Mouse (Mus musculus): ENCODE measurements around the gene Gm3238. TPM values are rescaled to one million over a fixed set of nuclear protein-coding genes. Genes with fewer than 3 reads are reported as not detected.
"Not testable (repeated sequence)": the region's sequence is repeated elsewhere in the genome, so short reads cannot be mapped to it uniquely, and the experiment has no call there.

Gene Gm3238
- polyA plus RNA-seq, 1 experiment from 2014 or later, result not detected

DNA sequence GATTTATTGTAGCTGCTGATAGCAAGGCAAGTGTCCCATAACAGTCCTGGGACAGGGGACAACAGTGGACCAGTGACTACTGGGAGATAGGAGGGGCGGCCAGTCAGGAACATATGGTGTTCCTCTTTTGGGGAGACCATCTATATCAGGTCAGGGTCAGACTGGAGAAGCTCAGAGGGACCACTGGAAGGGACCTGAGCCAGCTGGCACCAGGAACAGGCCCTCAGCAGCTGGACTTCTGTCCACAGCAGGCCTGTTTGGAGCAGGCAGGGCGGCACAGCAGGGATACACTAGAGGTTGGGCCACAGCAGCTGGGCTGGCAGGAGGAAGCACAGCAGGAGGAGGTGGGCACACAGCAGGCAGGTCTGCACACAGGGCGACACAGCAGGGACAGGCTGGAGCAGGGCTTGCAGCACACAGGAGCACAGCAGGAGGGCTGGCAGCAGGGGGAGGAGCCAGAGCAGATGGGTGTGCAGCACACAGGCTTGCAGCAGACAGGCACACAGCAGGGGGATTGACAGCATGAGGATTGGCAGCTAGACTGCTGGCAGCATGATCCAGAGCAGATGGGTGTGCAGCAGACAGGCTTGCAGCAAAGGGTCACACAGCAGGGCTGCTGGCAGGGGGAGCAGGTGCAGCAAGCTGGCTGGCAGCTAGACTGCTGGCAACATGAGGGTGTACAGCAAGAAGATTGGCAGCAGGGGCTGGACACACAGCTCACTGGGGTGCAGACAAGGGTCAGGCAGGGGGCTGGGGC lies 27.2 kb upstream of the Gm3238 start:
- WGBS, result 46% methylated on average over 3 of the region's 3 CpGs
- H3K36me3 ChIP-seq (ENCODE audit: control insufficient read depth, insufficient read depth, low read length); ATAC-seq (replicated peaks; ENCODE audit: low FRiP score, low TSS enrichment, low read depth); H3K27ac ChIP-seq (ENCODE audit: low read depth); H3K27me3 ChIP-seq (replicated peaks; ENCODE audit: control insufficient read depth, insufficient read depth, low read length); DNase-seq (ENCODE audit: low spot score); H3K4me2 ChIP-seq (ENCODE audit: low read length); H3K9ac ChIP-seq (ENCODE audit: low read length); H3K4me3 ChIP-seq (ENCODE audit: low read depth, low read length); H3K9me3 ChIP-seq (ENCODE audit: control insufficient read depth, low read length); H3K4me1 ChIP-seq (replicated peaks; ENCODE audit: control insufficient read depth, insufficient read depth, low read length): not testable (repeated sequence)

DNA sequence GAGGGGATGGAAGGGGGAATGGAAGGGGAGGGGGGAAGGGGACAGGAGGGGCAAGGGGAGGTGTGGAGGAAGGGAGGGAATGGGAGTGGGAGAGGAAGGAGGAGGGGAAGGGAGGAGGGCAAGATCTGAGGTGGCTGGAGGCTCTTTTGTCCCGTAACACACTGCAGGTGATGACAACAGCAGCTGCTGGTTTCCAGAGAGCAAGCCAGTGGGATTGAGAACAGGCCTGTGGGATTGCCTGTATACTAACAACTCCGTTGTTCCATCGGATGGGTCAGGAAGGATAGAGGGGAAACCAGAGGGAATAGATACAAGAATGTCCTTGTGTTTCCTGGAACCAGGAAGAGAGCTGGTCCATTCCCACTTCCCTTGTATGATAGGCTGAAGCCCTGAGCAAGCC lies 26.6 kb upstream of the Gm3238 start:
- H3K27ac ChIP-seq (ENCODE audit: low read depth), result no peak overlapping the region
- H3K9me3 ChIP-seq (ENCODE audit: control insufficient read depth, low read length), result no peaks in the 10 kb centered on the region
- 24% methylated on average over 3 of the region's 3 CpGs for WGBS
- DNase-seq (ENCODE audit: low spot score) (no peak), ATAC-seq (replicated peaks; ENCODE audit: low FRiP score, low TSS enrichment, low read depth) (no peak)
- H3K4me1 ChIP-seq (replicated peaks; ENCODE audit: control insufficient read depth, insufficient read depth, low read length), result no peaks in the 10 kb centered on the region
- H3K27me3 ChIP-seq (replicated peaks; ENCODE audit: control insufficient read depth, insufficient read depth, low read length), result no peaks in the 10 kb centered on the region
- H3K4me2 ChIP-seq (ENCODE audit: low read length), result no peak overlapping the region
- H3K36me3 ChIP-seq (ENCODE audit: control insufficient read depth, insufficient read depth, low read length), result no peaks in the 10 kb centered on the region
- no peak overlapping the region for H3K4me3 ChIP-seq (ENCODE audit: low read depth, low read length)
- H3K9ac ChIP-seq (ENCODE audit: low read length), result no peak overlapping the region

DNA sequence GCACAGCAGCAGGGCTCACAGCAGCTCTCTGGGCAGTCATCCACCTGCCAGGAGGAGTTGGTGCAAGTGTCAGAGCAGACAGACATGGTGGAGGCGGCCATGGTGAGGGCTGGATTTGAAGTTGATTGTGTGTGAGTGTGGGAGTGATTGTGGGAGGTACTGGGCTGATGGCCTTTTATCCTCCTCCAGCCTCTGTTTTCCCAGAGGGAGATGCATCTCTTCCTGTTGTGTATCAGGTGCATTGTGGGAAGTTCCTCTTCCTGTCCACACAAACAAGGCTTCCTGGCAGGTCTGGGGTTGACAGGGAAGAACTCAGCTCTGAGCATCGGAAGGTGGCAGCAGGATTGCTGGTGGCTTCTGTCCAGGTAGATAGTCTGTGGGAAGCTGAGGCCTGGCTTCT lies 23.9 kb upstream of the Gm3238 start, which contains the start of gene Gm9639:
Gm9639 (minus strand) TSS at position 101 of the 400 bp plus-strand sequence.
- no peaks in the 10 kb centered on the region for H3K36me3 ChIP-seq (ENCODE audit: control insufficient read depth, insufficient read depth, low read length)
- 57% methylated on average over 2 of the region's 2 CpGs for WGBS
- H3K4me1 ChIP-seq (replicated peaks; ENCODE audit: control insufficient read depth, insufficient read depth, low read length), result no peaks in the 10 kb centered on the region

DNA sequence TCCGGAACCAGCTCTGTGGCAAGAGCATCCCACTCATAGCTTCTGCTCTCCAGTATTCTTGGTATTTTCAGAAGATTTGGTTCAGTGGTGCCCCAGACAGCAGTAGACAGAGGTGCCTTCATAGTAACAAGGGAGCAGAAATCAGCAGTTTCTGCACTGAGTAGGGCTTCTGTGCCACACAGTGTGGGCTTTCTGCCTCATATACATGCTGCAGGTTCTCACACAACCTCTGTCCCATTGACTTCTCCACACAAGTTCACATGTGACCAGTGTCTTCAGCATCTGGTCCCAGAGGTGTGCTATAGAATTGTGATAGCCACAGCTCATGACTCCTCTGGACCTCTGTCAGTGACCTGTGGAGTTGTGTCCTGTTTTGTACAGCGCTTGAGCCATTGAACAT lies 17.5 kb upstream of the Gm3238 start:
- no peaks in the 10 kb centered on the region for H3K4me1 ChIP-seq (replicated peaks; ENCODE audit: control insufficient read depth, insufficient read depth, low read length)
- no peaks in the 10 kb centered on the region for H3K27me3 ChIP-seq (replicated peaks; ENCODE audit: control insufficient read depth, insufficient read depth, low read length)
- no peak for ATAC-seq (replicated peaks; ENCODE audit: low FRiP score, low TSS enrichment, low read depth)
- no peak overlapping the region for H3K27ac ChIP-seq (ENCODE audit: low read depth)
- H3K36me3 ChIP-seq (ENCODE audit: control insufficient read depth, insufficient read depth, low read length), result no peaks in the 10 kb centered on the region
- H3K4me2 ChIP-seq (ENCODE audit: low read length), result no peak overlapping the region
- DNase-seq (ENCODE audit: low spot score), result no peak
- no peak overlapping the region for H3K4me3 ChIP-seq (ENCODE audit: low read depth, low read length)
- H3K9ac ChIP-seq (ENCODE audit: low read length), result no peak overlapping the region
- WGBS, result 81% methylated on average over 2 of the region's 2 CpGs
- no peaks in the 10 kb centered on the region for H3K9me3 ChIP-seq (ENCODE audit: control insufficient read depth, low read length)

More for the DNA sequence above, 23.9 kb upstream of the Gm3238 start, which contains the start of gene Gm9639:
- no peaks in the 10 kb centered on the region for H3K27me3 ChIP-seq (replicated peaks; ENCODE audit: control insufficient read depth, insufficient read depth, low read length)
- no peak within 1 kb of the TSS for H3K9ac ChIP-seq (ENCODE audit: low read length)
- no peak within 1 kb of the TSS for H3K4me3 ChIP-seq (ENCODE audit: low read depth, low read length)
- no peak within 1 kb of the TSS for H3K27ac ChIP-seq (ENCODE audit: low read depth)
- H3K9me3 ChIP-seq (ENCODE audit: control insufficient read depth, low read length), result no peaks in the 10 kb centered on the region
- no peak for ATAC-seq (replicated peaks; ENCODE audit: low FRiP score, low TSS enrichment, low read depth)
- DNase-seq (ENCODE audit: low spot score), result no peak
- H3K4me2 ChIP-seq (ENCODE audit: low read length), result no peak within 1 kb of the TSS

DNA sequence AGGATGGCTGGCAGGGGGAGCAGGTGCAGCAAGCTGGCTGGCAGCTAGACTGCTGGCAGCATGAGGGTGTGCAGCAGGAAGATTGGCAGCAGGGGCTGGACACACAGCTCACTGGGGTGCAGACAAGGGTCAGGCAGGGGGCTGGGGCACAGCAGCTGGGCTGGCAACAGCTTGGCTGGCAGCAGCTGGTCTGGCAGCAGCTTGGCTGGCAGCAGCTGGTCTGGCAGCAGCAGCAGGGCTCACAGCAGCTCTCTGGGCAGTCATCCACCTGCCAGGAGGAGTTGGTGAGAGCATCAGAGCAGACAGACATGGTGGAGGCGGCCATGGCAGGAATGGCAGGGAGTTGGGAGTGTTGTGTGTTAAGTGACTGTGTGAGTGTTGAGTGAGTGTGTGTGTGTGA lies 16.8 kb upstream of the Gm3238 start, which contains the start of gene Gm7137:
Gm7137 (minus strand) TSS at position 325 of the 400 bp plus-strand sequence.
- H3K27ac ChIP-seq (ENCODE audit: low read depth); H3K27me3 ChIP-seq (replicated peaks; ENCODE audit: control insufficient read depth, insufficient read depth, low read length); H3K4me3 ChIP-seq (ENCODE audit: low read depth, low read length); DNase-seq (ENCODE audit: low spot score); H3K9ac ChIP-seq (ENCODE audit: low read length); H3K4me1 ChIP-seq (replicated peaks; ENCODE audit: control insufficient read depth, insufficient read depth, low read length); ATAC-seq (replicated peaks; ENCODE audit: low FRiP score, low TSS enrichment, low read depth); H3K4me2 ChIP-seq (ENCODE audit: low read length); H3K9me3 ChIP-seq (ENCODE audit: control insufficient read depth, low read length); H3K36me3 ChIP-seq (ENCODE audit: control insufficient read depth, insufficient read depth, low read length): not testable (repeated sequence)
- WGBS, result no CpG with 5 or more reads among the region's 1 CpGs

DNA sequence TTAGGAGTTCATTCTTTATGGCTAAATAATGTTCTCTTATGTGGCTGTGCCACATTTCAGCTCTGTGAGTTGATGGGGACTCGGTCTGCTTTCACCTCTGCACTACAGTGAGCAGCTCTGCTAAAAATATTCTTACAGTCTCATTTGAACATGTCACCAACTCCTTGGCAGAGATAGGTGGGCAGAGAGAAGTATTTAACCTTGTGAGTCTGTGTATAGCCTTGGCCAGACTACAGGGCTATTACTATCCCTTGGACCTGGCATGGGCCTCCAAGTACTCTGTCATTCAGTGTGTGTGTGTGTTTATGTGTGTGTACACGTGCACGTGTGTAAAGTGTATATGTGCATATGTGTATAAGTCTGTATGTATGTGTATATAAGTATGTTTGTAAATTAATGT lies 12.3 kb upstream of the Gm3238 start:
- not testable (repeated sequence) for DNase-seq (ENCODE audit: low spot score); H3K9ac ChIP-seq (ENCODE audit: low read length); H3K4me1 ChIP-seq (replicated peaks; ENCODE audit: control insufficient read depth, insufficient read depth, low read length); H3K36me3 ChIP-seq (ENCODE audit: control insufficient read depth, insufficient read depth, low read length); H3K27ac ChIP-seq (ENCODE audit: low read depth); H3K4me3 ChIP-seq (ENCODE audit: low read depth, low read length); ATAC-seq (replicated peaks; ENCODE audit: low FRiP score, low TSS enrichment, low read depth); H3K9me3 ChIP-seq (ENCODE audit: control insufficient read depth, low read length); H3K4me2 ChIP-seq (ENCODE audit: low read length); H3K27me3 ChIP-seq (replicated peaks; ENCODE audit: control insufficient read depth, insufficient read depth, low read length)
- WGBS, result 95% methylated on average over 1 of the region's 3 CpGs

DNA sequence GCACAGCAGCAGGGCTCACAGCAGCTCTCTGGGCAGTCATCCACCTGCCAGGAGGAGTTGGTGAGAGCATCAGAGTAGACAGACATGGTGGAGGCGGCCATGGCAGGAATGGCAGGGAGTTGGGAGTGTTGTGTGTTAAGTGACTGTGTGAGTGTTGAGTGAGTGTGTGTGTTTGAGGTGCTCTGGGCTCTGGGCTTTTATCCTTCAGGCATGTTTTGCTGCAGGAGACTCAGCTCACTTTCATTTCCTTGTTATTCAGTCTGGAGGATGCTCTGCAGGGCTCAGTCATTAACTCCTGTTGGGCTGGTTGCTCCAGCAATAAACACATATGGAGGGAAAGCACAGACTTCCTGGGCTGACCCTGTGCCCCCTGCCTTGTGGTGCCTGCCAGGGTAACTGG lies 11.3 kb upstream of the Gm3238 start, which contains the start of gene Gm3250:
Gm3250 (minus strand) TSS at position 101 of the 400 bp plus-strand sequence.
- not testable (repeated sequence) for H3K27ac ChIP-seq (ENCODE audit: low read depth); H3K4me1 ChIP-seq (replicated peaks; ENCODE audit: control insufficient read depth, insufficient read depth, low read length); DNase-seq (ENCODE audit: low spot score); H3K4me2 ChIP-seq (ENCODE audit: low read length); H3K9me3 ChIP-seq (ENCODE audit: control insufficient read depth, low read length); H3K9ac ChIP-seq (ENCODE audit: low read length); H3K27me3 ChIP-seq (replicated peaks; ENCODE audit: control insufficient read depth, insufficient read depth, low read length); ATAC-seq (replicated peaks; ENCODE audit: low FRiP score, low TSS enrichment, low read depth); H3K4me3 ChIP-seq (ENCODE audit: low read depth, low read length); H3K36me3 ChIP-seq (ENCODE audit: control insufficient read depth, insufficient read depth, low read length)
- WGBS, result no CpG with 5 or more reads among the region's 1 CpGs

DNA sequence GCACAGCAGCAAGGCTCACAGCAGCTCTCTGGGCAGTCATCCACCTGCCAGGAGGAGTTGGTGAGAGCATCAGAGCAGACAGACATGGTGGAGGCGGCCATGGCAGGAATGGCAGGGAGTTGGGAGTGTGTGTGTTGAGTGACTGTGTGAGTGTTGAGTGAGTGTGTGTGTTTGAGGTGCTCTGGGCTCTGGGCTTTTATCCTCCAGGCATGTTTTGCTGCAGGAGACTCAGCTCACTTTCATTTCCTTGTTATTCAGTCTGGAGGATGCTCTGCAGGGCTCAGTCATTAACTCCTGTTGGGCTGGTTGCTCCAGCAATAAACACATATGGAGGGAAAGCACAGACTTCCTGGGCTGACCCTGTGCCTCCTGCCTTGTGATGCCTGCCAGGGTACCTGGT lies 5.7 kb upstream of the Gm3238 start, which contains the start of gene Gm7138:
Gm7138 (minus strand) TSS at position 101 of the 400 bp plus-strand sequence.
- H3K4me1 ChIP-seq (replicated peaks; ENCODE audit: control insufficient read depth, insufficient read depth, low read length); DNase-seq (ENCODE audit: low spot score): not testable (repeated sequence)

DNA sequence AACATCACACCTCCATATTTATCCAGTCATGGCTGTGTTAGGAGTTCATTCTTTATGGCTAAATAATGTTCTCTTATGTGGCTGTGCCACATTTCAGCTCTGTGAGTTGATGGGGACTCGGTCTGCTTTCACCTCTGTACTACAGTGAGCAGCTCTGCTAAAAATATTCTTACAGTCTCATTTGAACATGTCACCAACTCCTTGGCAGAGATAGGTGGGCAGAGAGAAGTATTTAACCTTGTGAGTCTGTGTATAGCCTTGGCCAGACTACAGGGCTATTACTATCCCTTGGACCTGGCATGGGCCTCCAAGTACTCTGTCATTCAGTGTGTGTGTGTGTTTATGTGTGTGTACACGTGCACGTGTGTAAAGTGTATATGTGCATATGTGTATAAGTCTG lies 1.0 kb upstream of the Gm3238 start:
- not testable (repeated sequence) for H3K9me3 ChIP-seq (ENCODE audit: control insufficient read depth, low read length); H3K27me3 ChIP-seq (replicated peaks; ENCODE audit: control insufficient read depth, insufficient read depth, low read length); ATAC-seq (replicated peaks; ENCODE audit: low FRiP score, low TSS enrichment, low read depth); H3K4me3 ChIP-seq (ENCODE audit: low read depth, low read length); H3K27ac ChIP-seq (ENCODE audit: low read depth); H3K4me2 ChIP-seq (ENCODE audit: low read length); H3K36me3 ChIP-seq (ENCODE audit: control insufficient read depth, insufficient read depth, low read length); DNase-seq (ENCODE audit: low spot score); H3K9ac ChIP-seq (ENCODE audit: low read length); H3K4me1 ChIP-seq (replicated peaks; ENCODE audit: control insufficient read depth, insufficient read depth, low read length)
- 90% methylated on average over 1 of the region's 3 CpGs for WGBS

More for the DNA sequence above, 5.7 kb upstream of the Gm3238 start, which contains the start of gene Gm7138:
- not testable (repeated sequence) for H3K9ac ChIP-seq (ENCODE audit: low read length); H3K9me3 ChIP-seq (ENCODE audit: control insufficient read depth, low read length); H3K27me3 ChIP-seq (replicated peaks; ENCODE audit: control insufficient read depth, insufficient read depth, low read length); H3K4me2 ChIP-seq (ENCODE audit: low read length); H3K4me3 ChIP-seq (ENCODE audit: low read depth, low read length); H3K27ac ChIP-seq (ENCODE audit: low read depth); ATAC-seq (replicated peaks; ENCODE audit: low FRiP score, low TSS enrichment, low read depth); H3K36me3 ChIP-seq (ENCODE audit: control insufficient read depth, insufficient read depth, low read length)
- 58% methylated on average over 1 of the region's 1 CpGs for WGBS
